Mouse (Mus musculus) heart, adult 2 months (tissue): ENCODE results near the gene Krt77.

Experiments used
- CTCF ChIP-seq: fragments of 200-600 bp; IDR thresholded peaks from 2 replicates; pipeline ENCODE4 v1.8.1; 2022; ENCODE audit warnings: antibody characterized with exemption, mild to moderate bottlenecking, moderate library complexity
- POLR2A ChIP-seq: fragments of 200-500 bp; IDR thresholded peaks from 2 replicates; pipeline ENCODE4 v1.6.1; 2011; ENCODE audit warnings: mild to moderate bottlenecking, low read depth, low read length, control low read depth; ENCODE audit not compliant: insufficient read depth

GRCm38 (mm10) chr15:101843192-101843591 is 26.3 kb downstream of the Krt77 start:
- TF ChIP-seq POLR2A, result no peak
- no peak for TF ChIP-seq CTCF
